24 mouse cellular contexts compared by ENCODE assay signal in genomic region chr8:128608876-128609275, GRCm38 (mm10).
DNase-seq lines count a peak whose midpoint lies in the region; ATAC-seq and TF ChIP-seq lines count a peak whose summit lies in the region.
"Had no signal": no experiment of that assay in that cellular context is flagged by ENCODE, and none has a peak within 500 bp of the region (broad histone marks: within the 10 kb centered on the region; RNA-seq: fewer than 3 reads in every experiment).

No protein-coding gene starts in this region.

- H3K4me3 ChIP-seq in midbrain, embryonic 11.5 days (ENCODE audit: low read depth, low read length): no peak overlapping the region
- H3K4me3 ChIP-seq in midbrain, embryonic 15.5 days: no peak overlapping the region
- H3K4me3 ChIP-seq in kidney, postnatal 0 days (replicated peaks; ENCODE audit: low read depth, low read length): no peak overlapping the region
- no peak overlapping the region for H3K4me3 ChIP-seq in heart, embryonic 11.5 days (ENCODE audit: low read depth, low read length)
- H3K4me3 ChIP-seq: embryonic facial prominence, embryonic 10.5 days; forebrain, embryonic 10.5 days; hindbrain, embryonic 12.5 days; left cerebral cortex, adult 2 months; limb, embryonic 15.5 days; liver, embryonic 15.5 days; midbrain, embryonic 12.5 days; neural tube, embryonic 12.5 days had no signal

- no peaks in the 10 kb centered on the region for H3K4me1 ChIP-seq in midbrain, embryonic 11.5 days (ENCODE audit: control insufficient read depth, insufficient read depth, low read length)
- no peaks in the 10 kb centered on the region for H3K4me1 ChIP-seq in midbrain, embryonic 15.5 days
- no peaks in the 10 kb centered on the region for H3K4me1 ChIP-seq in kidney, postnatal 0 days (replicated peaks; ENCODE audit: insufficient read depth, low read length)
- H3K4me1 ChIP-seq in heart, embryonic 11.5 days (ENCODE audit: control insufficient read depth, insufficient read depth, low read length): no peaks in the 10 kb centered on the region
- H3K4me1 ChIP-seq: limb, embryonic 15.5 days; liver, embryonic 15.5 days; neural tube, embryonic 12.5 days had no signal

- 60% methylated on average over 2 of the region's 2 CpGs for WGBS in midbrain, embryonic 11.5 days
- WGBS in midbrain, embryonic 15.5 days: 68% methylated on average over 2 of the region's 2 CpGs
- WGBS in kidney, postnatal 0 days: 29% methylated on average over 2 of the region's 2 CpGs
- WGBS in heart, embryonic 11.5 days (ENCODE audit: insufficient replicate concordance): 49% methylated on average over 2 of the region's 2 CpGs

- H3K9me3 ChIP-seq in midbrain, embryonic 11.5 days (ENCODE audit: control insufficient read depth, low read length): no peaks in the 10 kb centered on the region
- no peaks in the 10 kb centered on the region for H3K9me3 ChIP-seq in midbrain, embryonic 15.5 days
- H3K9me3 ChIP-seq in kidney, postnatal 0 days (replicated peaks; ENCODE audit: low read length): no peaks in the 10 kb centered on the region
- H3K9me3 ChIP-seq in heart, embryonic 11.5 days (replicated peaks; ENCODE audit: control insufficient read depth, low read length): no peaks in the 10 kb centered on the region
- H3K9me3 ChIP-seq: embryonic facial prominence, embryonic 10.5 days; forebrain, embryonic 10.5 days; hindbrain, embryonic 12.5 days; limb, embryonic 15.5 days; liver, embryonic 15.5 days; midbrain, embryonic 12.5 days; neural tube, embryonic 12.5 days had no signal

- H3K27me3 ChIP-seq in midbrain, embryonic 11.5 days (ENCODE audit: control insufficient read depth, insufficient read depth, low read length): no peaks in the 10 kb centered on the region
- no peaks in the 10 kb centered on the region for H3K27me3 ChIP-seq in midbrain, embryonic 15.5 days (replicated peaks)
- H3K27me3 ChIP-seq in kidney, postnatal 0 days (ENCODE audit: insufficient read depth, low read length): no peaks in the 10 kb centered on the region
- H3K27me3 ChIP-seq in heart, embryonic 11.5 days (ENCODE audit: control insufficient read depth, insufficient read depth, low read length): no peaks in the 10 kb centered on the region
- H3K27me3 ChIP-seq: hindbrain, embryonic 12.5 days; limb, embryonic 15.5 days; liver, embryonic 15.5 days; midbrain, embryonic 12.5 days; neural tube, embryonic 12.5 days had no signal

- no peak overlapping the region for H3K4me2 ChIP-seq in midbrain, embryonic 11.5 days
- H3K4me2 ChIP-seq in midbrain, embryonic 15.5 days: no peak overlapping the region
- H3K4me2 ChIP-seq in kidney, postnatal 0 days (ENCODE audit: low read length): no peak overlapping the region
- no peak overlapping the region for H3K4me2 ChIP-seq in heart, embryonic 11.5 days
- H3K4me2 ChIP-seq: hindbrain, embryonic 12.5 days; limb, embryonic 15.5 days; liver, embryonic 15.5 days; midbrain, embryonic 12.5 days; neural tube, embryonic 12.5 days had no signal

- no peak overlapping the region for H3K9ac ChIP-seq in midbrain, embryonic 11.5 days (ENCODE audit: low read length)
- H3K9ac ChIP-seq in midbrain, embryonic 15.5 days: no peak overlapping the region
- H3K9ac ChIP-seq in kidney, postnatal 0 days (ENCODE audit: low read depth, low read length): no peak overlapping the region
- H3K9ac ChIP-seq in heart, embryonic 11.5 days (ENCODE audit: low read depth, low read length): no peak overlapping the region
- H3K9ac ChIP-seq: hindbrain, embryonic 12.5 days; limb, embryonic 15.5 days; liver, embryonic 15.5 days; midbrain, embryonic 12.5 days; neural tube, embryonic 12.5 days had no signal

- ATAC-seq in midbrain, embryonic 11.5 days (ENCODE audit: low FRiP score): no peak
- ATAC-seq in midbrain, embryonic 15.5 days (replicated peaks): no peak
- no peak for ATAC-seq in kidney, postnatal 0 days (replicated peaks; ENCODE audit: low FRiP score, low read depth)
- ATAC-seq in erythroblast, adult 5-6 weeks (replicated peaks; ENCODE audit: low FRiP score, poor library complexity, severe bottlenecking): no peak
- ATAC-seq in heart, embryonic 11.5 days (replicated peaks; ENCODE audit: insufficient number of reproducible peaks, low FRiP score, low TSS enrichment): no peak
- ATAC-seq: forebrain, embryonic 16.5 days had no signal

- TF ChIP-seq CTCF in kidney, postnatal 0 days (IDR thresholded peaks at IDR 0.05; ENCODE audit: low read depth): no peak; the same call in 1 of the 2 replicates

- H3K27ac ChIP-seq in midbrain, embryonic 11.5 days (ENCODE audit: low read depth, low read length): no peak overlapping the region
- no peak overlapping the region for H3K27ac ChIP-seq in midbrain, embryonic 15.5 days
- H3K27ac ChIP-seq in kidney, postnatal 0 days: no peak overlapping the region
- H3K27ac ChIP-seq in heart, embryonic 11.5 days (ENCODE audit: low read depth, low read length): no peak overlapping the region
- H3K27ac ChIP-seq: embryonic facial prominence, embryonic 10.5 days; forebrain, embryonic 10.5 days; hindbrain, embryonic 12.5 days; left cerebral cortex, adult 2 months; limb, embryonic 15.5 days; liver, embryonic 15.5 days; midbrain, embryonic 12.5 days; neural tube, embryonic 12.5 days had no signal

- H3K36me3 ChIP-seq in midbrain, embryonic 11.5 days (ENCODE audit: control insufficient read depth, insufficient read depth, low read length): no peaks in the 10 kb centered on the region
- H3K36me3 ChIP-seq in midbrain, embryonic 15.5 days (replicated peaks): no peaks in the 10 kb centered on the region
- no peaks in the 10 kb centered on the region for H3K36me3 ChIP-seq in kidney, postnatal 0 days (ENCODE audit: insufficient read depth, low read length)
- H3K36me3 ChIP-seq in heart, embryonic 11.5 days (ENCODE audit: control insufficient read depth, insufficient read depth, low read length): no peaks in the 10 kb centered on the region
- H3K36me3 ChIP-seq: embryonic facial prominence, embryonic 10.5 days; forebrain, embryonic 10.5 days; hindbrain, embryonic 12.5 days; limb, embryonic 15.5 days; liver, embryonic 15.5 days; midbrain, embryonic 12.5 days; neural tube, embryonic 12.5 days had no signal

- peak; percentile 4 to 40 for DNase-seq in adrenal gland, adult (ENCODE audit: inconsistent age in 2 of 2, low spot score in 1 of 2)
- DNase-seq in adrenal gland, postnatal 4 days (ENCODE audit: low spot score in 2 of 2): no peak
- DNase-seq in midbrain, embryonic 11.5 days (ENCODE audit: low spot score, missing footprints): peak; percentile 53
- DNase-seq in kidney, postnatal 0 days (ENCODE audit: low spot score): peak; percentile 70
- DNase-seq in layer of hippocampus, adult 9-11 months: no peak
- DNase-seq: cerebellum, adult 11 months; cerebellum, postnatal 14 days; gastrocnemius, postnatal 14 days; heart, adult 18-20 months; left cerebral cortex, postnatal 4 days; right cerebral cortex, postnatal 14 days; thymus, postnatal 14 days had no signal

Comparison
In these comparisons a context has a peak if more than half of its experiments do, and no peak if none do; other contexts are left out.
1. DNase-seq: peak in adrenal gland, adult (2 of 2), midbrain, embryonic 11.5 days (single experiment) and kidney, postnatal 0 days (single experiment); none in adrenal gland, postnatal 4 days (0 of 2) and layer of hippocampus, adult 9-11 months (single experiment).